In the genomic region with DNA sequence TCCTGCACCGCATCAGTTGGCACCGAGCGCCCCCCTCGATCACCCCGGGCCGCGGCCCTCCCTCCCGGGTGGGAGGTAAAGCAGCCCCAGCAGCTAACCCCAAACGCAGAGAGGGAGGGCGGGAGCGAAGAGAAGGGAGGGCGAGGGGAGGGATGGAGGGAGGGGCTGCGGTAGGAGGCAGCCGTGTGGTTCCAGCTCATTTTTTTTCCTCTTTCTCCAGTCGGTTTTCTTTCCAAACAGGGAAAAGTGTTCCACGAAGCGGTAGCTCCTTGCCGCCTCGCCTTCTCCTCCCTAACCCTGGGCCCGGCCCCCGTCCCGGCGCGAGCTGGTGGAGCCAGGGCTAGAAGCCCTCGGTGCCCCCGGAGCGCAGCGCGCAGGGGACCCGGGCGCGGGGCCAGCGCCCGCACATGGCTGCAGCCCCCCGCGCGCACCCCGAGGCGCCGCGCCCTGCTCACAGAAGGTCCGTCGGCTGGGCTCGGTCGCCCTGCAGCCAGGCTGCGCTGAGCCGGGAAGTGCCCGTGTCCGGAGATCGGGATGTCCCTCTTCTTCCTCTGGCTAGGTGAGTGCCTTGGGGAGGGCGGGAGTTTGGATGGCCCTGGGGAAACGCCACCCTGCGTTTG, we compare ENCODE assay signal across 8 mouse cellular contexts. TPM values are rescaled to one million over a fixed set of nuclear protein-coding genes. Genes with fewer than 3 reads are reported as not detected.
DNase-seq lines count a peak whose midpoint lies in the region; ATAC-seq lines count a peak whose summit lies in the region.

Gene Clmp (plus strand): TSS at position 162 of the 620 bp plus-strand sequence.

- H3K9me3 ChIP-seq in heart, embryonic 15.5 days (replicated peaks) = no peaks in the 10 kb centered on the region
- no peaks in the 10 kb centered on the region for H3K9me3 ChIP-seq in midbrain, embryonic 15.5 days

- H3K9ac ChIP-seq in heart, embryonic 15.5 days = peak within 1 kb of the TSS; percentile 61
- peak within 1 kb of the TSS; percentile 82 for H3K9ac ChIP-seq in midbrain, embryonic 15.5 days

- DNase-seq in layer of hippocampus, adult 18-20 months (ENCODE audit: low spot score in 2 of 2) = no peak
- no peak for DNase-seq in layer of hippocampus, adult 9-10 months (ENCODE audit: low spot score)
- DNase-seq in ZHBTc4 (ENCODE audit: low read depth, low spot score) = peak; percentile 54
- DNase-seq in embryo, embryonic 11 days = peak; percentile 83
- DNase-seq in left cerebral cortex, postnatal 14 days (ENCODE audit: low spot score in 2 of 2) = no peak

- peaks cover 41% of the 10 kb centered on the region for H3K27me3 ChIP-seq in heart, embryonic 15.5 days
- H3K27me3 ChIP-seq in midbrain, embryonic 15.5 days (replicated peaks) = no peaks in the 10 kb centered on the region; the same call in 1 of the 2 replicates

- peak within 1 kb of the TSS; percentile 63 for H3K4me3 ChIP-seq in heart, embryonic 15.5 days
- peak within 1 kb of the TSS; percentile 68 for H3K4me3 ChIP-seq in midbrain, embryonic 15.5 days

- under 1% methylated on average over 53 of the region's 53 CpGs for WGBS in heart, embryonic 15.5 days
- under 1% methylated on average over 52 of the region's 53 CpGs for WGBS in midbrain, embryonic 15.5 days

- H3K4me1 ChIP-seq in heart, embryonic 15.5 days (replicated peaks) = peaks cover 10% of the 10 kb centered on the region
- peaks cover 27% of the 10 kb centered on the region for H3K4me1 ChIP-seq in midbrain, embryonic 15.5 days

- ATAC-seq in heart, embryonic 15.5 days (replicated peaks; ENCODE audit: insufficient number of reproducible peaks, insufficient read depth, low FRiP score, low read depth) = peak; percentile 64; the same call in 1 of the 2 replicates
- ATAC-seq in midbrain, embryonic 15.5 days (replicated peaks) = peak; percentile 77
- ATAC-seq in monocyte, adult 5-6 weeks (replicated peaks; ENCODE audit: insufficient number of reproducible peaks, low FRiP score, low TSS enrichment, poor library complexity, severe bottlenecking) = no peak

- H3K27ac ChIP-seq in heart, embryonic 15.5 days = peak within 1 kb of the TSS; percentile 67
- peak within 1 kb of the TSS; percentile 91 for H3K27ac ChIP-seq in midbrain, embryonic 15.5 days

- intact Hi-C loops in left cerebral cortex, postnatal 14 days (cut with DNase I) = loop anchor here (5.0 kb wide), 3 partner anchors 49 to 66 kb away; no protein-coding TSS in a partner anchor

- no peaks in the 10 kb centered on the region for H3K36me3 ChIP-seq in heart, embryonic 15.5 days
- no peaks in the 10 kb centered on the region for H3K36me3 ChIP-seq in midbrain, embryonic 15.5 days (replicated peaks)

- H3K4me2 ChIP-seq in heart, embryonic 15.5 days = peak within 1 kb of the TSS; percentile 96
- peak within 1 kb of the TSS; percentile 64 for H3K4me2 ChIP-seq in midbrain, embryonic 15.5 days

RNA-seq across cellular contexts. Expression of gene Clmp, which starts in this region (rescaled TPM):
- total RNA-seq in layer of hippocampus, adult 18-20 months (2021) = 10 to 100 TPM; 23.1 to 25.4 TPM
- polyA plus RNA-seq in heart, embryonic 15.5 days (2015; fragmentation: Nextera tagmentation; extraction: Ambion mirVana) = 7.9 and 9.8 TPM in 2 replicates
- total RNA-seq in left cerebral cortex, postnatal 14 days (2021) = 10 to 100 TPM; 29.8 to 30.2 TPM
- polyA plus RNA-seq in midbrain, embryonic 15.5 days (2015; fragmentation: Nextera tagmentation; extraction: Ambion mirVana) = 49.0 and 57.0 TPM in 2 replicates
- total RNA-seq in monocyte, adult 5-6 weeks (2017) = 0.10 to 0.29 TPM in 2 of 3 replicates, not detected in the other

Comparison
In these comparisons a context has a peak if more than half of its experiments do, and no peak if none do; other contexts are left out.
1. RNA of gene Clmp (total RNA-seq): 29.8 to 30.2 TPM in left cerebral cortex, postnatal 14 days and 23.1 to 25.4 TPM in layer of hippocampus, adult 18-20 months; 0.10 to 0.29 TPM in monocyte, adult 5-6 weeks; every median in the first group is over 10 times any median in the second.
2. DNase-seq: peak in ZHBTc4 (single experiment) and embryo, embryonic 11 days (single experiment); none in layer of hippocampus, adult 18-20 months (0 of 2), layer of hippocampus, adult 9-10 months (single experiment) and left cerebral cortex, postnatal 14 days (0 of 2).